Mouse (Mus musculus): ENCODE results near the gene Htt. TPM values are rescaled to one million over a fixed set of nuclear protein-coding genes. Genes with fewer than 3 reads are reported as not detected.

Htt gene
- polyA plus RNA-seq, 1 experiment from 2014 or later, result 3.8 TPM

DNA sequence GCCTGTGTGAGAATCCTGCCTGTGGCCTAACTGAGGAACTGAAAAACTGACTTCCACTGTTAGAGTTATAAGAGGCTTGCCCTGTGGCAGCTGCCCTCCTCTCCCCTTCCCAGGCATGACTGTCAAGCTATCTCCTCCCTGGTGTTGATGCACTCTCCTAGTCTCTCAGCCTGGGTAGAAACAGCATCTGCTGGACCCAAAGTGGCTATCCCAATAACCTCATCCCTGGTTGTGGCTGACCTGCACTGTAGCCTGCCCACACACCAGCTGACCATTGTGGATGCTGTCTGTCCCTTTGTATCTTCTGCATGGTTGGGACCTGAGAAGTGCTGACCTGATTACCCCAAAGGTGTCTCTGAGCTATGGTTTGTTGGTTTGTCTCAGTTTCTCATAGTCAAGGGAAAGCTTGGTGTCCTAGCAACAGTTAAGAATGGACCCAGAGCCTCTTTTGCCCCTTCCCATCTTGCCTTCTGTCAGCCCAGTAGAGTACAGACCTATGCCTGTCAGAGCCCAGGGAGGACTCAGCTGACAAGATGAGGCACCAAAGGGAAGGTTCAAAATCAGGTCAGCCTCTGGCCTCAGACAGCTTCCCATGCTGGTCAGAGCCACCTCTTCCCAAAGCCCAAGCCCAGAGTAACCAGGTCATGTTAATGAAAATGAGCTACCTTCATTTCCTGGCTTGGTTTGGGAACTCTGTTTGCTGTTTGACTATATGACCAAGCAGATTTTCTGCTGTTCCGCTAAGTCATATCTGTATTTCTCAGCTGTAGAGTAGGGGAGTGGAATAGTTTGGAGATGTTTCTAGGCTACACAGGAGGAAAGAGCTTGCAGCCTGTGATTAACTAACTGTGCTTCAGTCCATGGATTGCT lies 148.3 kb downstream of the Htt start:
- 86% methylated on average over 1 of the region's 1 CpGs for WGBS
- peak; percentile 23 for DNase-seq (ENCODE audit: low spot score)
- Histone ChIP-seq H3K27ac (ENCODE audit: low read length) (peak overlapping the region; percentile 17; the same call in 1 of the 2 replicates), H3K4me3 (ENCODE audit: low read depth, low read length) (no peak overlapping the region), H3K4me2 (replicated peaks; ENCODE audit: low read depth, low read length) (no peak overlapping the region), H3K36me3 (ENCODE audit: insufficient read depth, low read length) (peaks cover 32% of the 10 kb centered on the region), H3K9me3 (ENCODE audit: low read length) (no peaks in the 10 kb centered on the region), H3K4me1 (ENCODE audit: insufficient read depth, low read depth, low read length) (peaks cover 8% of the 10 kb centered on the region; the same call in 1 of the 2 replicates), H3K27me3 (replicated peaks; ENCODE audit: insufficient read depth, low read length) (no peaks in the 10 kb centered on the region), H3K9ac (replicated peaks; ENCODE audit: low read depth) (no peak overlapping the region)
- no peak for ATAC-seq
- TF ChIP-seq CTCF (IDR thresholded peaks at IDR 0.05) (no peak), EP300 (IDR thresholded peaks at IDR 0.05) (no peak)

DNA sequence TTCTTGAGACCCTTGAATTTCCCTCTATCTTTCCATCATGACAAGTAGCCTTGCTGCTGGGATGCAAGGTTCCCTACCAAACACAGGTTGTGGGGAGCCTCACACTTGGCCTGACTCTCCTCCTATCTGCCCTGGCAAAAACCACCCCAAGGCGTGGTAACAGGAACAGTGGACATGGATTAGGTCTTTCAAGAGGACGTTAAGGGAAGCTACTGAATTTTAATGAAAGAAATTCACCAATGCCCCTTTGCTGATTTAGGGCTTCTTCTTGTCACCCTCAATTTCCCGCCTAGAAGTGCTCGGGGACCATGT lies 148.9 kb downstream of the Htt start:
- WGBS, result 84% methylated on average over 4 of the region's 4 CpGs
- Histone ChIP-seq H3K4me1 (ENCODE audit: insufficient read depth, low read depth, low read length) (peaks cover 8% of the 10 kb centered on the region; the same call in 1 of the 2 replicates), H3K27ac (ENCODE audit: low read length) (no peak overlapping the region), H3K9ac (replicated peaks; ENCODE audit: low read depth) (no peak overlapping the region), H3K27me3 (replicated peaks; ENCODE audit: insufficient read depth, low read length) (no peaks in the 10 kb centered on the region), H3K4me2 (replicated peaks; ENCODE audit: low read depth, low read length) (no peak overlapping the region), H3K9me3 (ENCODE audit: low read length) (no peaks in the 10 kb centered on the region), H3K4me3 (ENCODE audit: low read depth, low read length) (no peak overlapping the region), H3K36me3 (ENCODE audit: insufficient read depth, low read length) (peaks cover 31% of the 10 kb centered on the region)
- ATAC-seq, result no peak
- TF ChIP-seq EP300 (IDR thresholded peaks at IDR 0.05) (no peak), CTCF (IDR thresholded peaks at IDR 0.05) (no peak)
- DNase-seq (ENCODE audit: low spot score), result no peak

DNA sequence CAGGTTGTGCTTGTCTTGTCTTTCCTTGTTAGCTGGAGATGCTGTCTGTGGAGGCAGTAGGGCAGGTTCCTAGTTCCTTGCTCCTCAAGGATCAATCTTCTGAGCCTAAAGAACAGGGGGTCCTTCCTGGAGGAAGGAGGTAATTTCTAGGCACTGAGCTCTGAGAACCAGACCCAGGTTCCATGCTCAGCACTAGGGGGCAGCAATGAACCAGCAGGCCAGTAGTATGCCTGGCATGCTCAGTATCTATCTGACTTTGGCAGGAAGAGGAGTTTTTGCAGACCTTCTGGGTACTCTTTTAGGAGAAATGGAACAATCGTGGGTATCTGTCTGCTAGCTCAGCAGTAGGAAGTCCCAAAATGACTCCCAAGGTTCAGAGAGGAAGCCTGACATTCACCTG lies 154.3 kb downstream of the Htt start:
- Histone ChIP-seq H3K4me3 (ENCODE audit: low read depth, low read length) (no peak overlapping the region), H3K9ac (replicated peaks; ENCODE audit: low read depth) (no peak overlapping the region), H3K36me3 (ENCODE audit: insufficient read depth, low read length) (no peaks in the 10 kb centered on the region), H3K27ac (ENCODE audit: low read length) (no peak overlapping the region), H3K9me3 (ENCODE audit: low read length) (no peaks in the 10 kb centered on the region), H3K4me1 (ENCODE audit: insufficient read depth, low read depth, low read length) (no peaks in the 10 kb centered on the region), H3K4me2 (replicated peaks; ENCODE audit: low read depth, low read length) (no peak overlapping the region), H3K27me3 (replicated peaks; ENCODE audit: insufficient read depth, low read length) (no peaks in the 10 kb centered on the region)
- peak; percentile 87 for DNase-seq (ENCODE audit: low spot score)
- TF ChIP-seq CTCF (IDR thresholded peaks at IDR 0.05) (peak; percentile 97), EP300 (IDR thresholded peaks at IDR 0.05) (no peak)
- WGBS, result 0% methylated on average over 1 of the region's 1 CpGs
- ATAC-seq, result peak; percentile 86

DNA sequence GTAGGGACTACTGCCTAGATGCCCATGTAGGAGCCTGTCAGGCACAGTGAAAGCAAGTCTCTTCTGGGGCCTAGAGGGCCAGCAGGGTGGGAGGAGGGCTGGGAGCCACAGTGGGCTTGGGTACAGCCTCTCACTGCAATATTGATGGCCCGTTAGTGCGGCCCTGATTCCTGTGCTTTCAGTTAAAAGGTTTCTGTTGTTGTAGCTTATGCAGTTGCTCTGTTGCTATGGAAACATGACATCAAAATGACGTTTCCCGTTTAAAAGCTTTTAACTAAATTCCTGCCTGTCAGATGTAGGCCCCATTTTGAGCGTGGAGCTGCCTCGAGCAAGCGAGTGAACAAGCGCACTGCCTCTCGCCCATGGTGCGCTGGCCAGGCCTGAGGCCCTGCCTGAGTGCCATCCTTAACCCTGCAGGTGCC lies 155.7 kb downstream of the Htt start:
- no peak overlapping the region for H3K27ac ChIP-seq (ENCODE audit: low read length)
- DNase-seq (ENCODE audit: low spot score) (no peak), ATAC-seq (no peak)
- H3K4me3 ChIP-seq (ENCODE audit: low read depth, low read length), result no peak overlapping the region
- H3K9me3 ChIP-seq (ENCODE audit: low read length), result no peaks in the 10 kb centered on the region
- H3K36me3 ChIP-seq (ENCODE audit: insufficient read depth, low read length), result no peaks in the 10 kb centered on the region
- no peak overlapping the region for H3K4me2 ChIP-seq (replicated peaks; ENCODE audit: low read depth, low read length)
- no peak for TF ChIP-seq CTCF (IDR thresholded peaks at IDR 0.05)
- TF ChIP-seq EP300 (IDR thresholded peaks at IDR 0.05), result no peak
- H3K4me1 ChIP-seq (ENCODE audit: insufficient read depth, low read depth, low read length), result no peaks in the 10 kb centered on the region
- 72% methylated on average over 10 of the region's 10 CpGs for WGBS
- no peak overlapping the region for H3K9ac ChIP-seq (replicated peaks; ENCODE audit: low read depth)
- H3K27me3 ChIP-seq (replicated peaks; ENCODE audit: insufficient read depth, low read length), result no peaks in the 10 kb centered on the region

DNA sequence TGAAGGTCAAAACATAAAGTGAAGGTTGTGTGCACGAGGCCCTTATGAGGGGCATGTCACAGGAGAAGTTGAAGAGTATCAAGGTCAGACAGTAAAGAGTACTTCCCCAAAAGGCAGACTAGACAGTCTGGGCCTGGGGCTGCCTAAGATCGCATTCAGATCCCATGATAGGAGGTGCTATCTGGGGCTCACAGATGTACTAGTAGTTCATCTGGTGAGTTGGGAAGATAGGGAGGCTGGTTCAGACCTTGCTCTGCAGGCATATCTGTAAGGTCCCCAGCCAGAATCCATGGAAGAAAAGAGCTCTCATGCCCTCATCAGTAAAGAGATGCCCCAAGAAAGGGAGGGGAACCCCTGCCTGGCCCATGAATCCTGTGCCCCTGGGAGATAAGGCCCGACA lies 157.2 kb downstream of the Htt start:
- H3K27ac ChIP-seq (ENCODE audit: low read length), result no peak overlapping the region
- H3K4me2 ChIP-seq (replicated peaks; ENCODE audit: low read depth, low read length), result no peak overlapping the region
- WGBS, result 77% methylated on average over 3 of the region's 3 CpGs
- no peaks in the 10 kb centered on the region for H3K4me1 ChIP-seq (ENCODE audit: insufficient read depth, low read depth, low read length)
- no peaks in the 10 kb centered on the region for H3K36me3 ChIP-seq (ENCODE audit: insufficient read depth, low read length)
- TF ChIP-seq EP300 (IDR thresholded peaks at IDR 0.05), result no peak
- H3K27me3 ChIP-seq (replicated peaks; ENCODE audit: insufficient read depth, low read length), result no peaks in the 10 kb centered on the region
- no peak overlapping the region for H3K4me3 ChIP-seq (ENCODE audit: low read depth, low read length)
- DNase-seq (ENCODE audit: low spot score) (no peak), ATAC-seq (no peak)
- H3K9me3 ChIP-seq (ENCODE audit: low read length), result no peaks in the 10 kb centered on the region
- H3K9ac ChIP-seq (replicated peaks; ENCODE audit: low read depth), result no peak overlapping the region

DNA sequence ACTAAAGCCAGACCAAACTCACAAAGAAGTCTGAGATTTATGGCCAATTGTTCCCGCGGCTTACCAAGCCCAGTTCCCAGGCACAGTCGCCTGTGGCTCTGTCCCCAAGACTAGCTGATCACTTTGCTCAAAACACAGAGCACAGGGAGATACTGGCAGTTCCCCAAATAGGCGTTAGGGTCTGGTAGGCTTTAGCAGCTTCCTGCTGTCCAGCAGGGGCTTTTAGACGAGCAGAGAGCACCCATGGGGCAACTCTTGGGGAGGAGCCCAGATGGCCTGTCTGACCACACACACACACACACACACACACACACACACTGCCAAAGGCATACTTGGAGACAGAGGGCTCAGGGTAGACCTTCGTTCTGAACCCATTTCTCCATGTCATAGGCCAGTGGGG lies 161.0 kb downstream of the Htt start:
- ATAC-seq, result no peak
- H3K27ac ChIP-seq (ENCODE audit: low read length), result no peak overlapping the region
- no peak overlapping the region for H3K9ac ChIP-seq (replicated peaks; ENCODE audit: low read depth)
- no peaks in the 10 kb centered on the region for H3K36me3 ChIP-seq (ENCODE audit: insufficient read depth, low read length)
- no peak overlapping the region for H3K4me2 ChIP-seq (replicated peaks; ENCODE audit: low read depth, low read length)
- DNase-seq (ENCODE audit: low spot score), result no peak
- TF ChIP-seq EP300 (IDR thresholded peaks at IDR 0.05), result no peak
- TF ChIP-seq CTCF (IDR thresholded peaks at IDR 0.05), result no peak
- no peaks in the 10 kb centered on the region for H3K9me3 ChIP-seq (ENCODE audit: low read length)
- no peaks in the 10 kb centered on the region for H3K27me3 ChIP-seq (replicated peaks; ENCODE audit: insufficient read depth, low read length)
- H3K4me1 ChIP-seq (ENCODE audit: insufficient read depth, low read depth, low read length), result no peaks in the 10 kb centered on the region
- 72% methylated on average over 6 of the region's 6 CpGs for WGBS
- no peak overlapping the region for H3K4me3 ChIP-seq (ENCODE audit: low read depth, low read length)

Measured in lung, postnatal 0 days (tissue).